Mouse (Mus musculus): ENCODE measurements at regions not wholly inside any gene's neighbourhood (a gene's known extent, or its start where the extent isn't known, plus 50 kb on each side); places are given as distances from the start of the nearest gene placed in this dataset.

DNA sequence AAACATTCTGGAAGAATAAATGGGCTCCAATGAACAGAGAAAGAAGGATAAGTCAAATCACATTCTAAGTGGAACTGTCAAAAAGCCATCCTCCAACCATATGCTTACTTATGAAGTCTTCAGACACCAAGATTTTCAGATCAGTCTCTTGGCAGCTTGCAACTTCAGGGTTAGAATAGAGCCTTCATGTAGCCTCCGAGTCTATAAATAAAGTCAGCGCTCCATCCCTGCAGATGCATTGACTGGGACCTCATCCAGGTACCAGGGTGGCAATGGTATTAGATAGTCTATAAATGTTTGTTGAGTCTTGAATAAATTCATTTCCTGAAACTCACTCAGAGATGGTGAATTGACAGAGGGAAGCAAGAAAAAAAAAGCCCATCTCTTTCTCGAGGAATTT lies 107.2 kb upstream of the Eepd1 start:
- peak in 1 of 2 experiments; percentile 18 for DNase-seq (ENCODE audit: low spot score in 2 of 2)
- intact Hi-C loops (cut with DNase I) = no loop called here

DNA sequence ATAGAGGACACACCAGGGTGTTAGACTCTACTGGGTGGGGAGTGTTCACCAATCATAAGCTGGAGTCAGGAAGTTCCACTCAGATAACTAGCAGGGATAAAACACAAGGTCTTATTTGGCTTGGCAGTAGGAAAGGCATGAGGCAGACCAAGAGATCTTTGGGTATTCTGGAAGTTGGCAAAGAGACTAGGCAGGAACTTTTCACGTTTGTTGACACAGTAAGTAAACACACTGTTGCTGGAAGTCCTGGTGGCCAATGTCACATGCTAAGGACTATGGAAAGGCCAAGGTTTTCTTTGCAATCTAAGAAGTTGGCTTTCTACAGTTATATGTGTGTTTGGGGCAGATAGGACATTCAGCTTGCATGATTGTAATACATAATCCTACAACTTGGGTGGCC lies 105.1 kb upstream of the Eepd1 start:
- intact Hi-C loops (cut with DNase I) = no loop called here
- no peak for DNase-seq (ENCODE audit: low spot score in 2 of 2)

DNA sequence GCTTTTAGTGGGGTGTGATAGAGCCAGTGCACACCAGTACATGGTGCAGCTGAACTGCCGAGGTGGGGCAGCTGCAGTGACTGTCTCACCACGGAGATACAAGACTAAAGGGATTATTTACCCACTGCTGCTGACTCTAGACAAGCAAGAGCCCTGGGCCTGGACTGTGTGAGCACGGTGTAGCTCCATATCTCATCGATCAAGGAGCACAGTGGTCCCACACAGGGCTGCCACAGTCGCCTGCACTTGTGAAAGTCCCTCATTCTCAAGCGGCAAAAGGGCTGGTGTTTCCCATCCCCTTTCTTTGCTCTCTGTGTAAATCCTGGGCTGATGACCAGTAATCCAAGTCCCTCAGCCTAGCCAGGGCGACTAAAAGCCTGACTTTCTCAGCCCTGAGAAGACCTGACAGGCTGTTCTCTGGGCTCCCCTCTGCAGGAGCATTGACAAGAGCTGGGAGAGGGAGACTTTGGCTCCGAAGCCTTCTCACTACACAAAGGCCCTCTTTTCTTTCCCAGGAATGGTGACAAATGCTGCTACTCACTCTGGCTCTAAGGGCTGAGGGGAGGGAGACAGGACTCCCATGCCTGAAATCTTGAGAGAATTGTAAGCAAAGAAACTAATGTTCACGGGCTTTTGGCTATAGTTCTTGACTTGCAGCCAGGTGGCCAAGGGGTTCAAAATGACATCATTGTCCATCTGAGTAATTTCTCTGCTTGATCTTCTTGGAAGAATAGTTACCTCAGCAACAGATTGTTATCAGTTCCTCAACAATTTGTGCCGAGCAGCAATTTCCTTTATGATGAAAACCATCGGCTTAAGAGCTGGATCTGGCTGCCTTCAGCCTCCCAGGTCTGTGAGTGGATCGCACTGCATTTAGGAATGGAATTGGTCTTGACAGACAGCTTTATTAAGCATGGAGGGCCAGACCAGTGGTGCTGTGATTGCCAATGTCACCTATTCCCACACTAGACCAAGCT lies 103.3 kb upstream of the Eepd1 start:
- intact Hi-C loops (cut with DNase I) = no loop called here
- peak in 1 of 2 experiments; percentile 5 for DNase-seq (ENCODE audit: low spot score in 2 of 2)

DNA sequence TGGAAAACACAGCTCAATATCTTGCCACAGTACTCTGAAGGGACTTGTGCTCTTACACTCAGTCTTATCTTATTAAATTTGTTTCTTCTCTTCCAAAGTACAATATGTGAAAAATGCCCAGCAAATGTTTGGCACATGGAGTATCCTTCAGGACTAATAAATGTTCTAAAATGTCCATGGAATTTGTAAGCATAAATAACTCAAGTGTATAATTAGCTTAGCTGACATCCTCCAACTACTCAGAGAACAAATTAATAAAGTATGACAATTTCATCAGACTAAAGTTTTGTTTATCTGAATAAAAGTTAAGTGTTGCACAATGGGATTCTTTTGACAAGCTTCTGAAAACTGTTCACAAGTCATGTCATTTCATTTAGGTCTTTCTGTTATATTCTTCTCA lies 96.0 kb upstream of the Eepd1 start:
- DNase-seq (ENCODE audit: low spot score in 2 of 2) = no peak
- intact Hi-C loops (cut with DNase I) = no loop called here

DNA sequence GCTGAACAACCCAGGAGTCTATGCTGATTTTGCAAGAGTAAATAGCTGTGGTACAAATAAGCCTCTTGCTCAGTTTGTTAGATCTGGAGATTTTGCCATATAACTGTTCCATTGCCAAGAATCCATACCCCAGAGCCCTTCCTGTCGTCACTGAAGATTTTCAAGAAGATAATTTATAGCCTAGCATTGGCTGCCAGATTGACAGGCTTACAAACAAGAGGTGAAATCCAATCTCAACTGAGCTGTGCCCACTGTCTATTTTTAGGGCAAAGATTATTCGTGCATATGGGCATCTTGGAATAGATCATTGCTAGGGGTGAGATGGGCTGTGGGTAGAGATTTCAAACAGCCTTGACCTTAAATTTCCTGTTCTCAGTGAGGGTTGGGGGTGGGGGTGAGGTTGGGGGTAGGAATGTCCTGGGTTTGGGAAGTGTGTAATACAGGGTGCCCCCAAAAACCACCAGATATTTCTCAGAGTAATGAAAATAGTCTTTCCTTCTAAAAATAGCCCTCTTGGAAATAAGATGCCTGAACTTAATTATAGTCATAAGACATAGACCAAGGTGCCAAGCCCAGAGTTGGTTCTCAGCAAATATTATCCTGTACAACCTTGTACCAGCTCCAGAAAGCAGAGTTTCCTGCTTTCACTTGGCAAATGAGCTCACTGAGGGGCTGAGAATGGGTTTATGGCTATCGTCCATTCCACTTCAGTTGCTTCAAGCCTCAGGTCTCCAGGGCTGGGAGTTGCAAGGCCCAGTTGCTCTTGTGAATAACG lies 93.3 kb upstream of the Eepd1 start:
- no peak for DNase-seq (ENCODE audit: low spot score in 2 of 2)
- intact Hi-C loops (cut with DNase I) = no loop called here

DNA sequence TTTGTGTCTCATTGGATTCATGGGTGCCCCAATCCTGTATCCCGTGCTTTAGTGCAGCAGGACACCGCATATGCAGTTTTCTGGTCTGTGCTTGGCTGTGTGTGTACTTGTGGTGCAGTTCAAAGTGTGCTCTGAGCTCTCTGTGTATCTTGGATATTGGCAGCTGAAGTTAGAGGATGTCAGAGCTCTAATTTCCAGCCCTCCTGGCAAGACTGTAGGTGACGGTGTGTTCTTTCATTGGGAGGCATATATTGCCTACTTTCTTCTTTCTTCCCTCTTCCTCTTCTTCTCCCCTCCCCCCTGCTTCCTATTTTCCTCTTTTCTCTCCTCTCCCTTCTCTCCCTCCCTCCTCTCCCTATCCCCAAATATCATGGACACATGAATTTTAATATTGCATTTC lies 92.0 kb upstream of the Eepd1 start:
- intact Hi-C loops (cut with DNase I) = no loop called here

DNA sequence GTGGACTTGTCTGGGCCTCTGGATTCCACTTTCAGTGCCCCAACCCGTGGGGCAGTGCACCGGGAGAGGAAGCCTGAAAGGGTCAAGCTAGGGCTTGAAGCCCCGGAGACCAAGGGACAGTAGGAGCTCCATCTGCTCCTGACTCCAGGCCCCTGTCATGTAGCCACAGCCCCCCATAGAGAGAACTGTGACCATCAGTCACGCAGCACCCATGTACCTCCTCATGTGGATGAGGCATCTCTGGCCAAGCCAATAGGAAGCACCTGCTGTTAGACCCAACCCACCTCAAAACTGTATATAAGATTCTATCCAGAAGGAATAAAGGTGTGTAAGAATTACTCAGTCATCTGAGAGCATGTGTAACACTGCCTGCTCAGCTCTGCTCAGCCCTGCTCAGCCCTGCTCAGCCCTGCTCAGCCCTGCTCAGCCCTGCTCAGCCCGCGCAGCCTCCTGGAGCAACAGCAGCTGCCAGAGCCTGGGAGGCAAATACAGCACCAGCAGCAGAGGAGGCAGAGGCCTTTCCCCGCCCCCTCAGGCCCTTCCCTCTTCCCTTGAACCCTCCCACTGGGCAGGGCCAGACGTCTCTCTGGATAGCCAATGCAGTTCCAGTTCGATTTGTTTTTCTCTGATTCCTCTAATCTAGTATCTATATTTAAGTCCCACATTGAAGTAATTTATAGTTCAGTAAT lies 80.6 kb upstream of the Eepd1 start:
- intact Hi-C loops (cut with DNase I) = no loop called here

More for the DNA sequence above, 92.0 kb upstream of the Eepd1 start:
- no peak for DNase-seq (ENCODE audit: low spot score in 2 of 2)

DNA sequence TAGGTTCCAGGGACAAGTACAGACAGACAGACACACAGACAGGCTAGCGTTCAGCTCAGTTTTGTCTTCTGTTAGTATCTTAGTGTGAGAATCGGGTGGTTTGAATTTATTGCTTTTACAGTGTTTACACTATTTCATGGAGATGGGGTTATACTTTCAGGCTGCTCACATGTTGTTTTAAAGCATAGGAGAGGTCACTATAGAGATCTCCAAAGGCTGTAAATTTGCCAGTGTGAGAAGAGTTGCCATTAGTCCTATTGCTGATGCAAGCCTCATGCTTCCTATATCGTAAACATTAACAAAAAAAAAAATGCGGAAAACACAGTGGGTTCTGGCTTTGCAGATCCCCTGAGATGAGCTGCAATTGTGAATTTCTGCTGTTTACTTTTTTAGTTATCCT lies 75.5 kb upstream of the Eepd1 start:
- intact Hi-C loops (cut with DNase I) = no loop called here
- DNase-seq (ENCODE audit: low spot score in 2 of 2) = no peak

More for the DNA sequence above, 80.6 kb upstream of the Eepd1 start:
- peak; percentile 14 to 20 for DNase-seq (ENCODE audit: low spot score in 2 of 2)

DNA sequence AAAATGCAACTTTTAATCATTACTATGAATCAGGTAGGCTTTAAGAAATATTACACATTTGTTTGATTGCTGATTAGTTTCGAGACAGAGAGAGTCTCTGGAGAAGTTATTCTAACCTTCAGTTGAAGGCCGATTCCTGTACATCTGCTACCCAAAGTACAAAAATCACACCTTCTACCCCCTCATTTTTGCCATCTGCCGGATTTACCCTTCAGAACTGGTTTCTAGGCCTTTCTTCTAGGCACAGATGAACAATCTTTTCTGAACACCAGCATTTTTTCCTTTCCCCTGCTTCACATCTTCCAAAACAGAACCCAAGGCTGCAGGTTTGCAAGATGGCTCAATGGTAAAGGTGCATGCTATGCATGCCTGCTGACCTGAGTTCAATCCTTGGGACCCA lies 72.8 kb upstream of the Eepd1 start:
- intact Hi-C loops (cut with DNase I) = no loop called here
- peak; percentile 41 to 44 for DNase-seq (ENCODE audit: low spot score in 2 of 2)

DNA sequence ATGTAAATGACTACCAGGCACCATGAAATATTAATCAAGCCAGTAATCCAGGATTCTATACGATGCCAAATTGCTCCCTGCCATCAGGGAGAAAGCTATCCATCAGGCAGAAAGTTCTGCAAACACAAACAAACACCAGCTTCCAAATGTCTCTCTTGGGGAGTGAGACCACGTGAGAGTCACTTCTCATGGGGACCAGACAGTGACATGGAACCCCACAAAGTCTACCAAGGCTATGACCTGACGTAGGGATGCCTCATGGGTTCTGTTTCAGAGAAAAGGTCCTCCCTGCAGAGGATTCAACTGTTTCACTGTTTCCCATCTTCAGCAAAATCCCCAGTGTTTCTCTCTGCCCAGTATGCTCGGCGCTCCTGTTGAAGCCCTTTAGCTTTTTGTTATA lies 71.6 kb upstream of the Eepd1 start:
- DNase-seq (ENCODE audit: low spot score in 2 of 2) = no peak
- intact Hi-C loops (cut with DNase I) = no loop called here

DNA sequence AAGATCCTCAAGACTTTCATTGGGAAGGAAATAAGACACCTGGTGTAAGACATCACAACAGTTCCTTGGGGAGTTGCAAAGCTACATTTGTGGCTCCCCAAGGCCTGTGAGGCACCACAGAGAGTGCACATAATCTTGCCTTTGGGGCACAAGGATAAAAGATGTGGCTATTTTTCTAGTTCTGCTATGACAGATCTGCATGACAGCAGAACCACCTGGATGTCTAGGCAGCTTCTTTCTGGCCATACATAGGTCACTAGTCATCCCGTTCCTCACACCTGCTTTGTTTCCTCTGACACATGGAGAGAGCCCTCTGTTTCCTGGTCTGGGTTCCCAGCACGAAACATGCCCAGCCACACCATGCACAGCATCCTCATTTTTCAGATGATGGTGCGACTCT lies 67.5 kb upstream of the Eepd1 start:
- intact Hi-C loops (cut with DNase I) = no loop called here
- DNase-seq (ENCODE audit: low spot score in 2 of 2) = no peak

DNA sequence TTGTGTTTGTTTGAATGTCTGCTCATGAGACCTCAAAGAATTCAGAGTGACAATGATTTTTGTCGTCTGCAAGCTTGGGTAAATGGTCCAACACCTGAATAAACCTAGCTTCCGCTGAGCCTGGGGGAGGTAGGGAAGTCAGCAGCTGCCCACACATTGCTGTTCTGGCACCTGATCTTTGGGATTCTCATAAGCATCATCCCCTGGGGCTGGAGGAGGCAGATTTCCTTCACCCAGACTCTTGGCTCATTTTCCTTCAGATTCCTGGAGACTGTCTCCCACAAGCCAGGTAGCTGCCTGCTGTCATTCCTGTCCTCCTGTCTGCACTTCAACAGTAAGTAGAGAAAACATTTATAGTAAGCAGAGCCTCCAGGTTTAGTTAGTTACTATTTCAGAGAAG lies 67.0 kb upstream of the Eepd1 start:
- intact Hi-C loops (cut with DNase I) = no loop called here
- DNase-seq (ENCODE audit: low spot score in 2 of 2) = no peak

DNA sequence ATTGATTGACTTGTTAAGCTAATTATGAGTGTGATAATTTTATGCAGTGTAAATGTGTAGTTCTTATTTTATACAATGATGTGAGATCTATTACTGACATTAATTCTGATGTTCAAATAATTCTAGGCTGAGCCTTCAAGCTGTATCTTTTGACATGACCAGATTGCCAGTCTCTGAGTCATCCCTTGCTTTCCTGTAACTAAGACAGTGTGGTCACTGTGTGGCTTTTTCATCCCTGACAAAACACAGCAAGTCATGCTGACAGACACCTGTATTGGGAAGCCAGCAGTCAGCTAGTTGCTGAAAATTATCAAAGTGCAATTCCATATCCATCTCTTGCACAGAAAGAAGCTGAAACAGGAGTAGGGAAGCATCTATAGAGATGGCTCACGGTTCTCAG lies 54.4 kb upstream of the Eepd1 start:
- intact Hi-C loops (cut with DNase I) = no loop called here
- DNase-seq (ENCODE audit: low spot score in 2 of 2) = no peak

DNA sequence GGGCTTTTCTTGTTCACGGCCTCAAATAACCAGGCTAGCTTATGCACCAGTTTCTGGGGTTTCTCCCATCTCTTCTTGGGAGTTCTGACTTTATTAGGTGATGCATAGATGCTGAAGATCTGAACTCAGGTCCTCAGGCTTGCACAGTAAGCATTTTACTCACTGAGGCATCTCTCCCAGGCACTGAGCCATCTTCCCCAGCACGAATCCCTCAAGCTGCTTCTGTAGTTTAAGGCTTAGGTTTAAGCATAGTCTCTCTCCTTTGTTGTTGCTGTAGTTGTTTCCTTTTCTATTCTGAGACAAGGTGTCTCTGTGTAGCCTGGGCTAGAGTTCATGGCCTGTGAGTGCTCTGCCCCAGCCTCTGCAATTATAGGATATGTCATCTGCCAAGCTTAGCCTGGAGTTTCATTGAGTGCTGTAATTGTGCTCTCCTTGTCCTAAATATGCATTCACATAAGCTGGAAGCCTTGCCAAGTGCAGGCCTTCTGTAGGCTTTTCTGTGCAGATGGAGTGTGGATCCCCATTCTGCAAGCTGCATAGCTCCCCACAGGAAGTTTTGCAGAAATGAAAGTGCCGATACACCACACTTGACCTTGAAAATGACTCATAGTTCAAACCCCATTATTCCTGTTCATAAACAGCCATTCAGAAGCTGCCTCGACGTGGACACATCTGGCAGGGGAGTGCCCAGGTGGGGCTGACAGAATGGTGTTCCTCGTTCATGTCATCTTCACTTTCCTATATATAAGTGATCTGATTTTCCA lies 51.7 kb upstream of the Eepd1 start:
- intact Hi-C loops (cut with DNase I) = no loop called here
- DNase-seq (ENCODE audit: low spot score in 2 of 2) = peak in 1 of 2 experiments; percentile 23
